Mouse (Mus musculus) gastrocnemius, postnatal 10 days (tissue): Measurements from ENCODE around the gene Bdh1. TPM values are rescaled to one million over a fixed set of nuclear protein-coding genes. Genes with fewer than 3 reads are reported as not detected.
"Not testable (repeated sequence)": the region's sequence is repeated elsewhere in the genome, so short reads cannot be mapped to it uniquely, and the experiment has no call there.

Experiments used
- DNase-seq: peaks from one replicate; pipeline ENCODE4 v3.0.0; 2021; ENCODE audit warnings: mixed read lengths
- total RNA-seq, 2 experiments: library from RNA; stranded (reverse); gene quantifications; 2 replicates each; pipeline ENCODE4 v1.2.3; 2021

Bdh1 gene
- total RNA-seq, 2 experiments from 2014 or later: 1.5 to 3.0 TPM

GRCm38 (mm10) chr16:31465630-31466029 is 43.5 kb downstream of the Bdh1 start:
- DNase-seq: peak; percentile 32

DNA sequence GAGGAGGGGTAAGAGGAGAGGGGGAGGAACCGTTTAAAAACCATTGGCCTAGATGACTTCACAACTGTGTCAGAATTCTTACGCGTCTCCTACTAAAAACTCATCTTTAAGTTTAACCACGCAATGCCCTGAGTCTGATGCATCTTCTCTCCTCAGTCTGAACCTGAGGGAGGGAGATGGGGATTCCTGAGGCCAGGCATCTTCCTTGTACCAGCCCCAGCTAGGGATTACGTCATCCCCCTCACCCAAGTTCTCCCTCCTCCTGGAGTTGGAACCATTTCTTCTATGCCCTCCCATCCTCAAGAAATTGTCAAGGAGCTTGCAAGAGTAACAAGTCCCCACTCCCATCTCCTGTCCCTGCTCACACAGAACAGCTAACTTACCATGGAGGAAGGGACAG is 44.0 kb downstream of the Bdh1 start:
- DNase-seq: no peak

- DNase-seq: not testable (repeated sequence)
Observed at GRCm38 (mm10) chr16:31470819-31471218, 48.7 kb downstream of the Bdh1 start.

DNA sequence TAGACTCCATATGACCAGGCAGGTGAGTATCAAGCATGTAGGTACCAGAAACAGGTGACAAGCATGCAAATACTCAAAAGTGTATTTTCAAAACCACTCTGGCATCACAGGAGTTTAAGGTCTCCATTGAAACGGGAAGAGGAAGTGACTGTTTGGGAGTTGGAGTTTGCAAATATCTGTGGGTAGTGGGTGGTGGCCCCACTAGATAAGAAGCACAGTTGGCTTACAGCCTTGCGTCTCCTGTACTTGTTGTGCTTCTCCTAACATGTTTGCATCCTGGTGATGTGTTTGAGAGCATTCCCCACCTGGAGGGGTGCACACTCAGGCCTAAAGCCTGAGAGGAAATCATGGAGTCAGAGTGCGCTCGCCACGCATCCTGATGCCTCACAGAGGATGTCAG is 49.9 kb downstream of the Bdh1 start:
- no peak for DNase-seq

DNA sequence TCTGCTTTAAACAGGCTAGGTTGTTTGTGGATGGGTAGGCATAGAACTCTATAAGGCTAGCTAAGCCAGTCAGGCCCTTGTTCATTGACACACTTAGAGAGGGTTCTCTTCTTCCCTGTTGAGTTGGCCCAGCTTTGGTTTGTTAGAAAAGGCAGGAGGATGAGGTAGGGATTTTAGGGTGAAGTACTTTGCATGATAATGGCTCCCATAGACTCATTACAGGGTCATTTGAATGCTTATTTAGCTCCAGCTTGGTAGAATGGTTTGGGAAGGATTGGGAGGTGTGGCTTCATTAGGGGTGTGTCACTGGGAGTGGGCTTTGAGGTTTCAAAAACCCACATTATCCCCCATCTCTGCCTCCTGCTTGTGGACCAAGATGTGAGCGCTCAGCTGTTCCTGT is 51.1 kb downstream of the Bdh1 start:
- DNase-seq: no peak

DNA sequence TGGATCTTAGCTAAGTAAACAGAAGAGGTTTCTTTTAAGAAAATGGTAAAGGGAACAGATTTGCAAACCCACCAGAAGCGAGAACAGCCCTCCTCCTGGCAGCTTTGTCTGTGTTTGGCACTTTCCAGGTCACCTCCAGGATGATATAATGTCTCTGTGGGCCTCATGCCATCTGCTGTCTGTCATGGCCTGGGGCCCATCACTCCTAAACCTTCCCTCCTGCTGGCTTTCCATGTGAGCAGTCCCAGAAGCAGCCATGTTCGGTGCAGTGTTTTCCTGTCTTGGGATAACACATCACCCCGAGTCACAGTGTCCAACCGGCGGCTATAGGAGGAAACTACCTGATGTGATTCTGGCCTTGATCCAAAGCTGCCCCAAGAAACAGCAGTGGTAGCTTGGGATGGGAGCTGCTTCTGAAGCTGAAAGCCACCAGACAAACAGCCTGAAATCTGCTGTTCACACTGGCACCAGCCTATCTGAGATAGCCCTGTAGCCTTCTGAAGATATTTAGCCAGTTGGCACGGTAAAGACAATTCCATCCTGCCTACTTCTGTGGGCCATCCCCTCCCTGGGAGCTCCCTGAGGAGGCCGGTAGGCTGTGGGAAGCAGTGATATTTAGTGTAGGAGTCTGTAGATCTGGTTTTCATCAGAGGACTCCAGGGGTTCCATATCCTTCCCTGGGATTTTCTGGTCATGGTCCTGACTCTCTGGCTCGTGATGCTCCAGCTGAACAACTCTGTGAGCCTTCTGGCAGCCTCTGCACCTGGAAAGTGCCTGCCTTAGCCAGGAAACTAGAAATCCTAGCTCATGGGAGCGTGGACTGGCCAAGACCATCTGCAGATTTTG is 53.3 kb downstream of the Bdh1 start:
- DNase-seq: peak; percentile 34

DNA sequence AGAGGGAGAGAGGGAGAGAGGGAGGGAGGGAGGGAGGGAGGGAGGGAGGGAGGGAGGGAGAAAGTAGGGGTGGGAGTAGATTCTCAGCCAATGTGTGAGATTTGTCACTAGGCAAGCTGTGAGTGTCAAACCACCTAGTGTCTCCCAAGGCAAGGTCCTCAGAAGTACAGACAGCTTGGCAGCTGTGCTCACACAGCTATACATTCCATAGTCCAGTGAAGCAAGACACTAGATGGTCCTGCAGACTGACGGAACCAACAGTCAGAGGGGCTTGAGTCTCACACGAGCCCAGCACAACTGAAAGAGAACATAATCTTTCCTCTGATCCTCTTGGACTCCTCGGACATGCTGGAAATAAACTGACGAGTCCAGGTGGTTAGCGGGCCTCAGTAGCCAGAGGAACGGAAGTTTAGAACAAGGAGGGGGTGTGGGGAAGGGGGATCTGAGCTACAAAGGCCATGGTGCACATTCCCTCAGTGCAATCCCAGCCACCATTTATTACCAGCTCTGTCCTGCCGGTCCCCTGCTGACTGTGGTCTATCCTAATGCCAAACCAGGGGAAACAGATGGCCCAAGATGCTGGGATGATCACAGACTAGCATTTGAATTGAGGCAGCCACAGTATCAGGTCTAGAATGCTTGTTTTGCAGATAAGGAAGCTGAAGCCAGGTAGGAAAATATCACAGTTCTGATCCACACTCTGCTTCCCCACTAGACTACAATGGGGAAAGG is 55.0 kb downstream of the Bdh1 start:
- no peak for DNase-seq

GRCm38 (mm10) chr16:31485336-31485735 is 63.3 kb downstream of the Bdh1 start:
- DNase-seq: no peak

DNA sequence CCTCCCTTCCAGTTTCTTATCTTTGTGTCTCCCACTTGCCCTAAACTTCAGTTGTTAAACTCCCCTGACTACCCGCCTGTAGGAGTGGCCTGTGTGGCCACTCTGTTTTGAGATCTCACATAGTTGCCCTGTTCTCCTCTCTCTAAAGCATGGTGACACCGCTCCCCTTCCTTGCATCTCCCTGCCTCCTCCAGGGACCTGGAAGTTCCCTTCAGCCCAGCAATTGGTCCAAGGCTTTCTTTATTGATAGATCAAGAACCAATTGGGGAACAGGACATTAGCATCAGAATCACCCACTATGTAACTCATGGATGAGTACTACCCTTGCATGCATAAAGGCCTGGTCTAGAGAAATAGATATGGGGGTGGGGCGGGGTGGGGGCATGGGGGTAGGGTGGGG is 65.2 kb downstream of the Bdh1 start:
- DNase-seq: no peak

- no peak for DNase-seq
Observed at GRCm38 (mm10) chr16:31489096-31489495, 67.0 kb downstream of the Bdh1 start.

- DNase-seq: no peak
Observed at GRCm38 (mm10) chr16:31490967-31491366, 68.9 kb downstream of the Bdh1 start.

DNA sequence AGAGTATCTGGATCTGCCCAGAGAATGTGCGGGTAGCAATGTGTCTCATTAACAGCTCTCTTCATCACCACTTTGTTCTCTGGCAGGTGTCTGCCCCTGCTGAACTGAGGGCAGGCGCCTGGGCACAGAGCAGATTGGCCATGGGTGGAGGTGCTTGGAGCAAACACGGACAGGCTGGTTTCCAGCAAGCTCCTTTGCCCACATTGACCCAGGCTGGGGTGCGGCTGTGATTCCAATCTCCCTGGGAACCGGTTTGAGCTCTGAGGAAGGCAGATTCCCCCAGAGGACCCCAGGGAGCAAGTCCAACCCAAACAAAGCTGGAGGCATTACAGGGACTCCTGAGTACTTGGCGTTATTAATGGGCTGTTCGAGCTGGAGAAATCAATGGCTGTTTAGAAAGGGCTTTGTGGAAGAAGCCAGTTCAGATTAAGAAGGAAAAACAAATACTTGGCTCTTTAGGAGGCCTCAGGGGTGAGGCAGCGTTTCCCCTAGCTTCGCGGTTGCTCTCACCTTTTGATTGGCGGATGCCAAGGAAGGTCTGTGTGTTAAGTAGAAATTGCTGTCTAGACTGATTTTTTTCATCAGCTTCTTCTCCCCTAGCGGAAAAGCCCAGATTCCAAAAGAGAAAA is 71.0 kb downstream of the Bdh1 start:
- no peak for DNase-seq

DNA sequence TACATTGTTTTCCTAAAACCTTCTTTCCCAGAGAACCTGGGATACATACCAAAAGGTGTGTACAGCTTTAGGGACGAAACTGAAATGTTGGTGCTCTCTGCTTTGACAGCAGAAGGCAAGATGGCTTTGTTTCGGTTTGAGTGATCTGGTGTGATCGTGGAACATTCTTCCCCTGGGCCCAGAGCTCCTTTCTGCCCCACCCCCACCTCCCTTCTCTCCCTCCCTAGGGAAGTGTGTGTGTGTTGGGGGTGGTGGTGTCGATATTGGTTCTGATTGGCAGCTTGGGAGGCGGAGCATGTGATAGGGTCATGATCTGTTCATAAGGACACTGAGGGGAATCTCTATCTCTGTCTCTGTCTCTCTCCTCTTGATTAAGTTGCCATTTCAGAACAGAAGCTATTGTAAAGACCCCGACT is 71.5 kb downstream of the Bdh1 start:
- DNase-seq: no peak

GRCm38 (mm10) chr16:31493991-31494390 is 71.9 kb downstream of the Bdh1 start:
- no peak for DNase-seq

GRCm38 (mm10) chr16:31495356-31495755 is 73.3 kb downstream of the Bdh1 start:
- no peak for DNase-seq

GRCm38 (mm10) chr16:31495769-31496168 is 73.7 kb downstream of the Bdh1 start:
- DNase-seq: no peak

GRCm38 (mm10) chr16:31498336-31498735 is 76.3 kb downstream of the Bdh1 start:
- DNase-seq: no peak

DNA sequence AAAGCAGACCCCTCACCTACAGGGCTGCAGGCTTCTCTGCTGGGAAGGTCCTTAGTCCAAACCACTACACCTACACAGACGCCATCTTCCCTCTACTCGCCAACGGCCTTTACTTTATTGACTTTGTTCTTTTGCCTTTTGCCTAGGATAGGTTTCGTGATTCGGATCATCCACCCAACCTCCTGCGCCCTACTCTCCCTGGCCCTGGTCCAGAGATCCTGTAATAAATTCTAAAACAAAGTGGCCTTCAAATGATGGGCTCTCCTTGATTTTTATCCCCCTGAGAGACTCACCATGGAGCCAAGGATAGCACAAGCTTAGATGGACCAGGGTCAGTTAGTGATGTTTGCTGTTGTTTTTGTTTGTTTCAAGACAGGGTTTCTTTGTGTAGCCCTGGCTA is 76.9 kb downstream of the Bdh1 start:
- DNase-seq: no peak

DNA sequence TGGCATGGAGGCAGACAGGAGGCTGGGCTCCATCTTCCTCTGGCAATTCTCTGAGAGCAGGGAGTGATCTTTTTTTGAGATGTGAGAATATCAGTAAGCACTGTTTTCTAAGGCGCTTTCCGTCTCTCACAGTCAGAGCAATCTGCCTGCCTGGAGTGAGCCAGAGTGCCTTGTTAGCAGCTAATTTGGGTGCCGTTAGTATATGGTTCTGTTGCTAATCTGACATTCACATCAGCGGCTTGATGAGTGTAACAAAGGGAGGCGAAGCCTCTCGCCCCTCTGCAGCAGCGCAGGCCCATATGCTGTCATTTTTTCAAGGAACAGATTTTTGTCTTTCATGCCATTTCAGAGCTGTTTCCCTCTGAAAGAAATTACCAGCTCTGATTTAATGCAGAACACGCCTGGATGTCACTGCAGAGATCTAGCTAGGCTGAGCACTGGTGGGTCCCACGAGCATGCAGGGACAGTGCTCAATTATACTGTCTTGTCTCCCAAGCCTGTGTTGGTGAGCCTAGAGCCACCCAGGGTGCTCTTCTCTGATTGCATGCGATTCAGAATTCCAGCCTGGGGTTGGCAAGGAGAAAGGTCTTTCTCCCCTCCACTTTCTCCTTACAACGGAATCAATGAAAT is 77.7 kb downstream of the Bdh1 start:
- DNase-seq: no peak

- DNase-seq: no peak
Observed at GRCm38 (mm10) chr16:31500532-31500931, 78.5 kb downstream of the Bdh1 start.

GRCm38 (mm10) chr16:31500969-31501750 is 79.1 kb downstream of the Bdh1 start:
- DNase-seq: no peak
